Mouse (Mus musculus) forebrain, postnatal 0 days (tissue): Measurements from ENCODE around the gene Dpp6. TPM values are rescaled to one million over a fixed set of nuclear protein-coding genes. Genes with fewer than 3 reads are reported as not detected.
A peak's percentile ranks its signal among the peaks of the same experiment; 100 is the strongest.

ENCODE experiments used
- ATAC-seq: fragments of 200-750 bp; cut with Nextera tagmentation; 2 replicates; pipeline ENCODE4 v1.8.0; 2017; ENCODE audit warnings: mild to moderate bottlenecking, moderate library complexity
- DNase-seq: peaks from one replicate; pipeline ENCODE4 v3.0.0-alpha.2; 2015
- H3K27ac ChIP-seq: fragments of 300-500 bp; sonication (generic); 2 replicates; pipeline ENCODE4 v1.5.1; 2014; ENCODE audit warnings: low read depth, mild to moderate bottlenecking, antibody characterized with exemption, low read length, moderate library complexity, mixed read lengths
- H3K27me3 ChIP-seq: fragments of 300-500 bp; sonication (generic); 2 replicates; pipeline ENCODE4 v1.6.1; 2014; ENCODE audit warnings: mild to moderate bottlenecking, low read length, mixed read lengths; ENCODE audit not compliant: insufficient read depth
- H3K36me3 ChIP-seq: fragments of 300-500 bp; sonication (generic); 2 replicates; pipeline ENCODE4 v1.6.1; 2014; ENCODE audit warnings: mild to moderate bottlenecking, moderate library complexity; ENCODE audit not compliant: insufficient read depth
- H3K4me1 ChIP-seq: fragments of 300-500 bp; sonication (generic); 2 replicates; pipeline ENCODE4 v1.6.1; 2014; ENCODE audit warnings: antibody characterized with exemption; ENCODE audit not compliant: insufficient read depth
- H3K4me2 ChIP-seq: fragments of 300-500 bp; sonication (generic); 2 replicates; pipeline ENCODE4 v1.6.1; 2014; ENCODE audit warnings: low read depth, mild to moderate bottlenecking, moderate library complexity
- H3K4me3 ChIP-seq: fragments of 300-500 bp; sonication (generic); 2 replicates; pipeline ENCODE4 v1.5.1; 2014; ENCODE audit warnings: low read depth, low read length, mixed read lengths
- H3K9ac ChIP-seq: fragments of 300-500 bp; sonication (generic); 2 replicates; pipeline ENCODE4 v1.6.1; 2014; ENCODE audit warnings: mild to moderate bottlenecking
- H3K9me3 ChIP-seq: fragments of 300-500 bp; sonication (generic); 2 replicates; pipeline ENCODE4 v1.6.1; 2016; ENCODE audit warnings: low read length
- CTCF ChIP-seq: sonication (generic); IDR thresholded peaks from 2 replicates; pipeline ENCODE4 v1.5.1; 2016; ENCODE audit warnings: antibody characterized with exemption, control low read depth, low read depth
- WGBS: fragments of 180-500 bp; shearing (Covaris S2); extraction: QIAGEN DNeasy Blood & Tissue Kit; methylation state at CpG from one replicate; pipeline ENCODE4 v1.1.7; 2014; 5-methylcytosine and 5-hydroxymethylcytosine counted together
- polyA plus RNA-seq: library from polyadenylated mRNA; unstranded; fragments of >200 nt; fragmentation: Nextera tagmentation; extraction: Ambion mirVana; gene quantifications from 2 replicates; pipeline ENCODE4 v1.2.1, GENCODE M21; 2015
- total RNA-seq: library from RNA; depleted of rRNA; stranded (reverse); fragments of >200 nt; gene quantifications from 2 replicates; pipeline ENCODE4 v1.2.3, GENCODE M21; 2014

Gene Dpp6
- total and polyA plus RNA-seq, 2 experiments from 2014 or later = 58.4 to 116 TPM

GRCm38 (mm10) chr5:27205754-27206153, 388.8 kb downstream of the Dpp6 start:
- H3K9ac ChIP-seq = no peak overlapping the region
- H3K4me2 ChIP-seq = no peak overlapping the region
- no peaks in the 10 kb centered on the region for H3K9me3 ChIP-seq
- DNase-seq (peak; percentile 8), ATAC-seq (peak; percentile 60)
- H3K4me3 ChIP-seq = no peak overlapping the region
- 72% methylated on average over 2 of the region's 2 CpGs for WGBS
- H3K4me1 ChIP-seq = no peaks in the 10 kb centered on the region
- H3K36me3 ChIP-seq = no peaks in the 10 kb centered on the region
- H3K27me3 ChIP-seq = no peaks in the 10 kb centered on the region
- TF ChIP-seq CTCF = no peak
- no peak overlapping the region for H3K27ac ChIP-seq

DNA sequence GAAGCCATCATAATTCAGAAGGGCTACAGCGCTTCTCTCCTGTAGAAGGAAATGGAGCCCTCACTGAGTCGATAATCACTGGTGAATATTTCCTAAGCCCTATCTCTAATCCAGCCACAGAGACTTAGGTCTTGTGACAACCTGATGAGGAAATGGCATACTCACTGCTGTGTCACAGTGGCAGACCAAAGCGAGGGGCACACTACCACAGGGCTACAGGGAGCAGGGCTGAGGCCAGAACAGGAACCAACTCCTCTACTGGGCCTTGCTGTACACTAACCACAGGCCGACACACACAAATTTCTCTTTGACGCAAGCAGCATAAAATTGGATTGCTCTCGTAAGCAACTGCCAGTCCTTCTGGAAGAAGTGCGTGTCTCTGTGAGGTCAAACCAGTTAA, 389.2 kb downstream of the Dpp6 start:
- Histone ChIP-seq H3K4me2 (no peak overlapping the region), H3K9me3 (no peaks in the 10 kb centered on the region), H3K4me3 (no peak overlapping the region), H3K36me3 (no peaks in the 10 kb centered on the region), H3K4me1 (no peaks in the 10 kb centered on the region), H3K27me3 (no peaks in the 10 kb centered on the region), H3K9ac (no peak overlapping the region), H3K27ac (no peak overlapping the region)
- ATAC-seq (no peak), DNase-seq (no peak)
- WGBS = 82% methylated on average over 7 of the region's 7 CpGs
- no peak for TF ChIP-seq CTCF

DNA sequence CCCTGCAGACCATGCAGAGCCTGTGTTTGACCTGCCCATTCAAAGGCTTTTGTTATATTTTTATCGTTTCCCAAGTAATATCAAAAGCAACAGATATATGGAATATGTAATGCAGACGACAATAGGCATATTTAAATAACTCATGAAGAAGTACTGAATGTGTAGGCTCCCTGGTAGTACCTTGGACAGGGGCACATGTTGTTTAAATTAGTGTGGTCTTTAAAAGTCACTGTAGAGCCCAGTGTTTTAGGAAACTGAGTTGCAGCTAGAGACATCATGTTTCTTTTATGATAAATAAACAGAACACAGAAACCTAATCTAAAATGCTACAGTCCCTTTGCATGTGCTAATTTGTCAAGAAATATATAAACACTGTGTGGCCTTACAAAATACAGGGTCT, 403.1 kb downstream of the Dpp6 start:
- Histone ChIP-seq H3K4me1 (no peaks in the 10 kb centered on the region), H3K36me3 (no peaks in the 10 kb centered on the region), H3K27ac (no peak overlapping the region), H3K9ac (no peak overlapping the region), H3K4me2 (no peak overlapping the region), H3K4me3 (no peak overlapping the region), H3K9me3 (no peaks in the 10 kb centered on the region), H3K27me3 (no peaks in the 10 kb centered on the region)
- TF ChIP-seq CTCF = no peak
- 81% methylated on average over 2 of the region's 2 CpGs for WGBS
- ATAC-seq (no peak), DNase-seq (no peak)

DNA sequence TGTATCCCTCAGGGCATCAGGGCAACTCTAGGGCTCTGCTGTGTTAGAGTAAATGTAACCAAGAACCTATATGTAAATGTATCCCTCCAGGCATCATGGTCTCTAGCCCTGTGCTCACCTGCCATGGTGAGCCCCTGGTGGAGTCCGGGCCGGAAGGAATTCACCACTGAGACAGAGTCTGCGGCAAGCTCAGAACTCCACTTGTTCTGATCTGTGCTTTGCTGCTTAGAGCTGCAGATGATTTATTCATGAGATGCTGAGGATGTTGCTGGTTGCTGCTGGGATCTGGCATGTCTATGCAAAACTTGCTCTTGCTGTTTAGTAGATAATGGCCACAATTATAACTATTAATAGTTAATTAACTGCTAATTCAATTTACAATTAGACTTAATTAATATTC, 425.1 kb downstream of the Dpp6 start:
- H3K9ac ChIP-seq = no peak overlapping the region
- H3K4me1 ChIP-seq = no peaks in the 10 kb centered on the region
- peak; percentile 53; the same call in 1 of the 2 replicates for ATAC-seq
- no peak for TF ChIP-seq CTCF
- H3K27me3 ChIP-seq = no peaks in the 10 kb centered on the region
- 50% methylated on average over 3 of the region's 3 CpGs for WGBS
- H3K4me2 ChIP-seq = no peak overlapping the region
- H3K36me3 ChIP-seq = no peaks in the 10 kb centered on the region
- H3K9me3 ChIP-seq = no peaks in the 10 kb centered on the region
- DNase-seq = no peak
- H3K4me3 ChIP-seq = no peak overlapping the region
- H3K27ac ChIP-seq = no peak overlapping the region

- H3K9me3 ChIP-seq = no peaks in the 10 kb centered on the region
Measured at GRCm38 (mm10) chr5:27243226-27243625, 426.2 kb downstream of the Dpp6 start.

DNA sequence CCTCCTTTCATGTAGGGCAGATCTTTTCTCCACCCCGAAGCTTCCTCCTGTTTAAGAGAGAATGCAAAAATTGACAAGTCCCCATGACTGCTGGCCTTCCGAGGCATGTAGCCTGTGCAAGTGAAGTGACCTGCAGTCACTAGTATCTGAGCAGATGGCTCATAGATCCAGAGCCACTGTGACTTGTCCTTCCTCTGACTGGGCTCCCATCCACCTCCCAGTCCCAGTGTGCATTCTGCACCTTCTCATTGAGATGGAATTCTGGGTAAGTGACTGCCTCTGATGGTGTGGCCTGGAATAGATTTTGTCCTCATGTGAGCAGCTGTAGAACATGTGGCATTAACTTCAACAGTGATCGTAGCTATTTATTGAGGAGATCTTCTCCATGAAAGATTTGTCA, 430.8 kb downstream of the Dpp6 start:
- no peaks in the 10 kb centered on the region for H3K27me3 ChIP-seq
- no peaks in the 10 kb centered on the region for H3K9me3 ChIP-seq
- no peak overlapping the region for H3K27ac ChIP-seq
- H3K4me3 ChIP-seq = no peak overlapping the region
- 87% methylated on average over 3 of the region's 3 CpGs for WGBS
- ATAC-seq (no peak), DNase-seq (no peak)
- H3K4me1 ChIP-seq = no peaks in the 10 kb centered on the region
- TF ChIP-seq CTCF = no peak
- H3K9ac ChIP-seq = no peak overlapping the region
- no peaks in the 10 kb centered on the region for H3K36me3 ChIP-seq
- no peak overlapping the region for H3K4me2 ChIP-seq

More at GRCm38 (mm10) chr5:27243226-27243625, 426.2 kb downstream of the Dpp6 start:
- Histone ChIP-seq H3K27me3 (no peaks in the 10 kb centered on the region), H3K9ac (no peak overlapping the region), H3K4me1 (no peaks in the 10 kb centered on the region), H3K4me3 (no peak overlapping the region), H3K27ac (no peak overlapping the region), H3K36me3 (no peaks in the 10 kb centered on the region), H3K4me2 (no peak overlapping the region)
- no peak for DNase-seq
- ATAC-seq = no peak
- 81% methylated on average over 1 of the region's 1 CpGs for WGBS
- no peak for TF ChIP-seq CTCF

DNA sequence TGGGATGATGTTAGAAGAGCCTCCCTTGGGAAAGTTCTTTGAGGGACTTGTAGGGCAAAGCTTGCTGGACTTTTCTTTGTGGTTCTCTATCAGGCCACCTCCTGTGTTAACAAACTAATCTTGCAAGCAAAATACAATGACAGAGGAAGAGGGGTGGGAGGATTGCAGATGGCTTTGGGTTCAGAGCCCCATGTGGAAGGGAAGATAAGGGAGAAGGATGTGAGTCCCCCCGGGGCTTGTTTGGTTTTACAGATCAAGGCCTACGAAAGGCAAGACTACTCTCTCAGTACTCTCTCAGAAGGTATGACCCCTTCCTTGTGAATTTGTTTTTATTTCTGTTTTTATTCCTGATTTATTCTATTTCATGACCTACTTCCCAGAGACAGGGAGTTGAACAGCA, 431.7 kb downstream of the Dpp6 start:
- H3K27ac ChIP-seq = no peak overlapping the region
- H3K4me2 ChIP-seq = no peak overlapping the region
- no peaks in the 10 kb centered on the region for H3K4me1 ChIP-seq
- 92% methylated on average over 2 of the region's 2 CpGs for whole genome bisulfite sequencing
- H3K9me3 ChIP-seq = no peaks in the 10 kb centered on the region
- no peaks in the 10 kb centered on the region for H3K27me3 ChIP-seq
- DNase-seq (no peak), ATAC-seq (no peak)
- TF ChIP-seq CTCF = no peak
- no peak overlapping the region for H3K9ac ChIP-seq
- no peaks in the 10 kb centered on the region for H3K36me3 ChIP-seq
- H3K4me3 ChIP-seq = no peak overlapping the region

DNA sequence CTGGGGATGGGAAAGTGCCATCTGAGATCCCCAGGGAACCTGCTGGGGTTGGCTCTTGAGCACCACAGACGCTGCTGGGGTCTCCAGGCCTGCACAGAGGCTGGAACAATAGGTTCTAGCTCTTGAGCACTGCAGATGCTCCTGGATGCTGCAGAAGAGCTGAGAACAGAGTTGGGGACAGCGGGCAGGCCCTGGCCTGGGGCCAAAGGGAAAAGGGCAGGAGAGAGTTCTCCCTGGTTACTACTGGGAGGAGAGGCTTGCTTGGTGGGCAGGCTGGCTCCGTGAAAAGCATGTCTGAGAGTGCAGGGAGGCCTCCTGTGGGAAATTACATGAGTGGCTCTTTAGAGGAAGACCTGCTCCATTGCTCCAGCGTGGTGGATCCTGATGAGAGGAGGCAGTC, 432.9 kb downstream of the Dpp6 start:
- Histone ChIP-seq H3K9ac (no peak overlapping the region), H3K27me3 (no peaks in the 10 kb centered on the region), H3K4me1 (no peaks in the 10 kb centered on the region), H3K9me3 (no peaks in the 10 kb centered on the region), H3K4me2 (no peak overlapping the region), H3K27ac (no peak overlapping the region), H3K36me3 (no peaks in the 10 kb centered on the region), H3K4me3 (no peak overlapping the region)
- 57% methylated on average over 4 of the region's 4 CpGs for WGBS
- ATAC-seq (no peak), DNase-seq (no peak)
- TF ChIP-seq CTCF = no peak
